Mouse (Mus musculus) testis, adult 2 months (tissue): ENCODE data around the gene Arid3c. TPM values are rescaled to one million over a fixed set of nuclear protein-coding genes. Genes with fewer than 3 reads are reported as not detected.

Experiments
- H3K27ac ChIP-seq: fragments of 200-500 bp; 2 replicates; pipeline ENCODE4 v1.5.1; 2012; ENCODE audit warnings: low read depth, low read length; ENCODE audit not compliant: control insufficient read depth, insufficient read depth
- H3K27me3 ChIP-seq: fragments of 200-500 bp; 2 replicates; pipeline ENCODE4 v1.6.1; 2012; ENCODE audit warnings: mild to moderate bottlenecking, low read length, moderate library complexity; ENCODE audit not compliant: control insufficient read depth, insufficient read depth
- H3K36me3 ChIP-seq: fragments of 200-500 bp; 2 replicates; pipeline ENCODE4 v1.6.1; 2012; ENCODE audit warnings: mild to moderate bottlenecking, low read length; ENCODE audit not compliant: control insufficient read depth, insufficient read depth
- H3K4me1 ChIP-seq: fragments of 200-500 bp; 2 replicates; pipeline ENCODE4 v1.6.1; 2012; ENCODE audit warnings: low read length; ENCODE audit not compliant: control insufficient read depth, insufficient read depth
- H3K4me3 ChIP-seq: fragments of 200-500 bp; 2 replicates; pipeline ENCODE4 v1.5.1; 2012; ENCODE audit warnings: low read depth, mild to moderate bottlenecking, low read length, moderate library complexity, mixed read lengths; ENCODE audit not compliant: control insufficient read depth
- CTCF ChIP-seq: fragments of 200-500 bp; IDR thresholded peaks from 2 replicates; pipeline ENCODE4 v1.5.1; 2012; ENCODE audit warnings: low read depth, mild to moderate bottlenecking, inconsistent platforms, low read length, moderate library complexity; ENCODE audit not compliant: control insufficient read depth, insufficient read depth, insufficient replicate concordance
- POLR2A ChIP-seq: fragments of 200-500 bp; IDR thresholded peaks from 2 replicates; pipeline ENCODE4 v1.6.1; 2012; ENCODE audit warnings: low read depth, mild to moderate bottlenecking, inconsistent platforms, low read length, moderate library complexity; ENCODE audit not compliant: control insufficient read depth
- polyA plus RNA-seq: library from polyadenylated mRNA; depleted of rRNA; stranded (reverse); fragments of >200 nt; gene quantifications from 2 replicates; pipeline ENCODE4 v1.2.3, GENCODE M21; 2012; rRNA removed

Arid3c gene
- polyA plus RNA-seq, 1 experiment = 0.17 TPM

DNA sequence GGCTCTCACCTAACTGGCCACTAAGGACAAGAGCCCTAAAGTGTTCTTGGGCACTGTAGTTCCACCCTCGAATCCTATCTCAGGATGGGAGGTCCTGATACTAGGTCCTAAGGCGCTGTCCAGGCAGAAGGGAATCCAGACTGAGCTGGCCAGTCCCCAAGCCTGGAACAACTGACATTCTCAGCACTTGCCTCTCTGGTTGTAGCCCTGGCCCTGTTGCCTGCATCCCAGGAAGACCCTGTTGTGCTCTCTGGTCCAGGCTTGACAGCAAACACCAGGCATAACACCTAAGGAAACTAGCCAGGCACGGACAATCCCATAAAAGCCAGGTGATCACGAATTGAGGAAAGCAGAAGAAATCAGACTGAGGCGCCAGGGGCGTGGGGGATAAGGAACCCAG, 48.2 kb downstream of the Arid3c start:
- H3K36me3 ChIP-seq = no peaks in the 10 kb centered on the region
- no peak overlapping the region for H3K4me3 ChIP-seq
- H3K27me3 ChIP-seq = no peaks in the 10 kb centered on the region
- H3K4me1 ChIP-seq = no peaks in the 10 kb centered on the region; the same call in 1 of the 2 replicates
- TF ChIP-seq CTCF (no peak), POLR2A (no peak)
- no peak overlapping the region for H3K27ac ChIP-seq

DNA sequence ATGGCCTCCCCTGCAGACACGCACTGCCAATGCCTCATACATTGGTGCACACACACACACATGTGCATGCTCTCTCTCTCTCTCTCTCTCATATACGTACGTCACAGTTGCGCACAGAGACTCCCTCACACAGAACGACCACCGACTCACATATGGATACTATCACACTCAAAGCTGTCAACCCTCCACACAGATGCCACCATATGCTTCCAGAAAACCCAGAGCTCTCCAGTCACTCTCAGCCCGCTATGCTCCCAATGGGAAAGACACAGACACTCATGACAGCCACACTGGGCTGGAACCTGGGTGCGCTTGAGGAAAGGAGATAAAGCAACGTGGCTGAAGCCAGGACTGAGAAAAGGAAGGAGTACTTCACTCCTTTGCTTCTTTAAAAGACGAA, 49.0 kb downstream of the Arid3c start:
- no peaks in the 10 kb centered on the region for H3K36me3 ChIP-seq
- no peaks in the 10 kb centered on the region; the same call in 1 of the 2 replicates for H3K4me1 ChIP-seq
- H3K4me3 ChIP-seq = no peak overlapping the region
- H3K27ac ChIP-seq = no peak overlapping the region
- no peaks in the 10 kb centered on the region for H3K27me3 ChIP-seq
- no peak for TF ChIP-seq POLR2A
- TF ChIP-seq CTCF = no peak

DNA sequence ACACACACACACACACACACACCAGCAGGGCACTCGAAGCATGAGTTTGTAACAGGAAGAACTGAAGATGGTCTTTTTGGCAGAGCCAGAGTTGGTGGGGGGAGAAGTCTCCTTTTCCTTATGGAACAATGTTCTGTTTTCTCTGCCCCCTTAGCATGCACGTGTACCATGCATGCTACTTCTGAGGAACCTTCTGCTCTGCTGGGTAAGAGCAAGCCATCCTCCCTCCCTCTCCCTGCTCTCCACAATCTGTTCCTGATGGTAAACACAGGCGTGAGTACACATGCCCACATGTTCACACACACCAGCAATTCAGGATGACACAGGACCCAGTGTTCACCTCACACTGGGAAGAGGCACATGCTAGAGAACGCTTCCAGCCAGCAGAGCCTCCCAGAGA, 49.8 kb downstream of the Arid3c start:
- Histone ChIP-seq H3K27me3 (no peaks in the 10 kb centered on the region), H3K36me3 (no peaks in the 10 kb centered on the region), H3K4me3 (no peak overlapping the region), H3K4me1 (no peaks in the 10 kb centered on the region; the same call in 1 of the 2 replicates), H3K27ac (no peak overlapping the region)
- no peak for TF ChIP-seq CTCF
- no peak for TF ChIP-seq POLR2A

DNA sequence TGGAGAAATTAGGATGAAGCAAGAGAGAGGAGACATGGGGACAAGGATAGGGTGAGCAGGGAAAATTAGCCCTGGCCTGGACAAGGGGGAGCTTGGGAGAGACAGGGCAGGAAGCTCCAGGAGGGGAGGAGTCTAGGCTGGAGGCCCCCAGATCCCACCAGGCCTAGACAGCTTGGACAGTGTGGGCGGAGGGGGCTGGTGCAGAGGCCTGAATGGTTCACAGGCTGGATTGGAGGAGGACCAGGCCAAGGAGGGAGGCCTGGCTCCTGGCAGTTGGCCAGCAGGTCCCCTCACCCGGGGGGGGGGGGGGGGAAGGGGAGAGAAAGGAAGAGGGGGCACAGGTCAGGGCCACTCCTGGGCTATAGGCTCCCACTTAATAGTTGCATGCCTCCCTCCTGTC, 51.7 kb downstream of the Arid3c start:
- Histone ChIP-seq H3K4me3 (no peak overlapping the region), H3K27ac (no peak overlapping the region), H3K27me3 (no peaks in the 10 kb centered on the region), H3K4me1 (no peaks in the 10 kb centered on the region; the same call in 1 of the 2 replicates), H3K36me3 (no peaks in the 10 kb centered on the region)
- no peak for TF ChIP-seq CTCF
- no peak for TF ChIP-seq POLR2A

DNA sequence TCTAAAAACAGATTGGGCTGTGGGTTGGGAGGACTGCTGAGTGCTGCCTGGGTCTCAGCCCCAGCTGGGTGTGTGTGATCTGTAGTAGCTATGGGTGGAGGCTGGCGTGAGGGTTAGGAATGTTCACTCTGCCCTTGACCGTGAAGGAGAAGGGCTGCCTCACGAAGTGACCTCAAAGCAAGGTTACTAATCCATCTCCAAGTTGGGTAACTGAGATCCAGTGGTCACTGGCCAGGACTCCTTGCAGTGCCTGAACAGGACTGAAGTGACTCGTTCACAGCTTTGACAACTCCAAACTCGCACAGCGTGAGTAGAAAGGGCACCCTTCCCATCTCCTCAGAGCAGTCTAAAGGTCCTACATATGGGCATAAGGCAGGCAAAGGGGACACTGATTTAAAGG, 52.1 kb downstream of the Arid3c start:
- H3K27ac ChIP-seq = no peak overlapping the region
- no peaks in the 10 kb centered on the region for H3K36me3 ChIP-seq
- H3K4me3 ChIP-seq = no peak overlapping the region
- TF ChIP-seq POLR2A (no peak), CTCF (no peak)
- H3K4me1 ChIP-seq = no peaks in the 10 kb centered on the region; the same call in 1 of the 2 replicates
- no peaks in the 10 kb centered on the region for H3K27me3 ChIP-seq

DNA sequence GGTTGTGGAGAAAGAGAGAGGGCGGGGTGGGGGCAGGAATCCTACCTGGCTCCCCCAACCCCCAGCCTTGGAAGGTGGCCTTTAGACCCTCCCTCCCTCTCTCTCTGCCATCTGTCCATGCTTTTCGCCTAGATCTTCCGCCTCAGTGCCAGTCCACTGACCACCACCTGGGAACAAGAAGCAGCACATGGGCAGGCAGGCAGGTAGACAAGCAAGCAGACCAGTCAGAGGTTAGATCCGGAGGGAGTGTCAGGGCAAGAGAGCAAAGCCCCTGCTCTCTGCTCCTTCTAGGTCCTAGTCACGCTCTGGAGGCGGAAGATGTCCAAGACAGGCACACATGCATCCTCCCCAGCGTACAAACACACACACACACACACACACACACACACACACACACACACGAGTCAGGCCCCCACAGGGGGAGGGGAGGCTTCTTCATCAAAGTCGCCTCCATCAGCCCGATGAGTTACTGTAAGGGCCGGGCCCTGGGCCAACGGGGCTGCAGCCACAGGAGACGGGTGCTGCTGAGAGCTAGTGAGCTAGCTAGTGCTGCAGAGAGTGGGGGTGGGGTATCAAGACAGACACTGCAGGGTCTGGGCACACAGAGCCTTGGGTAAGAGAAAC, 53.8 kb downstream of the Arid3c start:
- Histone ChIP-seq H3K27me3 (no peaks in the 10 kb centered on the region), H3K4me1 (no peaks in the 10 kb centered on the region), H3K27ac (no peak overlapping the region), H3K4me3 (no peak overlapping the region), H3K36me3 (no peaks in the 10 kb centered on the region)
- no peak for TF ChIP-seq CTCF
- no peak for TF ChIP-seq POLR2A

DNA sequence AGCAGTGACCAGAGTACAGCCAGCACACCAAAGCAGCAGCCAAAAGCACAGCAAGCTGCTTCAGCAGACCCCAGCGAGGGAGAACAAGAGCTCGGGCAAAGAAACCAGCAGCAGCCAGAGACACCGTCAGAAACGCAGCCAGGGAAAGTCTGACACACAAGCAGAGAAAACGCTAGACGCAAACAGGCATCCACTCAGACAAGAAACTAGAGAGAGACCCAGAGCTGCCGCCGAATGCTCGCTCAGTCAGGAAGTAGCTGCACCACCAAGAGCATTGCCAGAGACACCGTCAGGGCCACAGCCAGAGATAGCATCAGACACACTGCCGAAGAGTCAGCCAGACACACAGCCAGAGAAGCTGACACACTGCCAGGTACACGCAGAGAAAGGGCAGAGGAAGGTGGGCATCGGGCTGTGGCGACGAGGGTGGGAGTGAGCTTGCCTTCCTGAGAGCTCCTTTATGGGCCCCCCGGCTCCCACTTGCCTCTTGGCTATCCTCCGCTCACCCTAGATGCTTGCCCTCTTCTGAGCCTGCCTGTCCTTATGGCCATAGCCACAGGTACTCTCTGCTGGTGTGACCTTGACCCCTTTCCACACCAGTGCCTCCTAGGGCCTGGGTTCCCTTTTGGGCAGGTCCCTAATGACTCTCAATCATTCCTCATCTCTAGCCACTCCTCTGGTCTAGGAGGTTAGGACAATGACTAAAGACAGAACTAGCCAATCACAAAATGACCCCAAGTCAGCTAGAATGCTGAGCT, 54.5 kb downstream of the Arid3c start:
- no peak for TF ChIP-seq CTCF
- no peak for TF ChIP-seq POLR2A
- H3K27ac ChIP-seq = no peak overlapping the region
- H3K36me3 ChIP-seq = no peaks in the 10 kb centered on the region
- H3K4me1 ChIP-seq = no peaks in the 10 kb centered on the region
- H3K27me3 ChIP-seq = no peaks in the 10 kb centered on the region
- H3K4me3 ChIP-seq = no peak overlapping the region

Other genes with a start within 250 kb of the Arid3c start
- gene AI464131, start 228.1 kb downstream of the Arid3c start, polyA plus RNA-seq = 9.8 and 11.1 TPM in 2 replicates
- 1,051 and 1,062 TPM in 2 replicates for gene 1110017D15Rik, start 213.8 kb downstream of the Arid3c start, polyA plus RNA-seq
- 36.8 and 37.7 TPM in 2 replicates for gene Fam219a, start 161.6 kb downstream of the Arid3c start, polyA plus RNA-seq
- 86.5 and 89.7 TPM in 2 replicates for gene Dnaic1, start 161.4 kb downstream of the Arid3c start, polyA plus RNA-seq
- gene Enho, start 90.8 kb downstream of the Arid3c start, polyA plus RNA-seq = 3.7 and 4.2 TPM in 2 replicates
- gene Cntfr, start 34.1 kb downstream of the Arid3c start, polyA plus RNA-seq = 3.7 and 4.0 TPM in 2 replicates
- 10.7 and 11.0 TPM in 2 replicates for gene Il11ra1, start 31.2 kb downstream of the Arid3c start, polyA plus RNA-seq
- 21.8 and 27.5 TPM in 2 replicates for gene Rpp25l, start 17.6 kb downstream of the Arid3c start, polyA plus RNA-seq
- 84.2 and 90.3 TPM in 2 replicates for gene Dctn3, start 8.0 kb downstream of the Arid3c start, polyA plus RNA-seq
- 11.1 and 13.6 TPM in 2 replicates for gene Galt, start 24.1 kb upstream of the Arid3c start, polyA plus RNA-seq
- gene Sigmar1, start 25.0 kb upstream of the Arid3c start, polyA plus RNA-seq = 21.0 and 22.3 TPM in 2 replicates
- gene Ccl27a, start 43.1 kb upstream of the Arid3c start, polyA plus RNA-seq = 872 and 1,011 TPM in 2 replicates
- not detected in 2 replicates for gene Gm21541, start 172.5 kb upstream of the Arid3c start, polyA plus RNA-seq
- gene Gm20878, start 210.4 kb upstream of the Arid3c start, polyA plus RNA-seq = 52.9 and 68.6 TPM in 2 replicates
- 8.9 and 9.7 TPM in 2 replicates for gene Fam205a4, start 234.9 kb upstream of the Arid3c start, polyA plus RNA-seq